Mouse (Mus musculus): ENCODE measurements at regions not wholly inside any gene's neighbourhood (a gene's known extent, or its start where the extent isn't known, plus 50 kb on each side); places are given as distances from the start of the nearest gene placed in this dataset.

GRCm38 (mm10) chr13:31168854-31169253 lies 194.8 kb downstream of the Gm5447 start:
- Histone ChIP-seq H3K79me2 (ENCODE audit: control insufficient read depth, insufficient read depth, low read length, poor library complexity) (no peaks in the 10 kb centered on the region), H3K9me3 (replicated peaks; ENCODE audit: insufficient read depth, low read length) (no peaks in the 10 kb centered on the region), H3K9ac (ENCODE audit: control insufficient read depth, low read depth, low read length, poor library complexity, severe bottlenecking) (no peak overlapping the region), H3K4me3 (ENCODE audit: control insufficient read depth in 1 of 2, insufficient read depth in 1 of 2, low read depth in 2 of 2, low read length in 2 of 2) (no peak overlapping the region), H3K27me3 (ENCODE audit: control insufficient read depth in 1 of 2, insufficient read depth in 2 of 2, low read length in 2 of 2) (no peaks in the 10 kb centered on the region), H3K36me3 (ENCODE audit: control insufficient read depth in 1 of 2, insufficient read depth in 2 of 2, low read length in 2 of 2) (no peaks in the 10 kb centered on the region), H3K4me1 (ENCODE audit: control insufficient read depth in 1 of 2, insufficient read depth in 2 of 2, low read length in 2 of 2) (no peaks in the 10 kb centered on the region), H3K27ac (ENCODE audit: control insufficient read depth, low read depth, low read length) (no peak overlapping the region)
- DNase-seq (ENCODE audit: low read depth, low spot score), result no peak
- TF ChIP-seq MXI1 (IDR thresholded peaks at IDR 0.05; ENCODE audit: low read depth, low read length), result no peak
- no peak for TF ChIP-seq TCF12 (IDR thresholded peaks at IDR 0.05; ENCODE audit: low read depth, low read length)
- TF ChIP-seq USF1 (IDR thresholded peaks at IDR 0.05; ENCODE audit: low read depth, low read length), result no peak
- no peak for TF ChIP-seq MAX (IDR thresholded peaks at IDR 0.05; ENCODE audit: low read length)
- TF ChIP-seq ZMIZ1 (IDR thresholded peaks at IDR 0.05; ENCODE audit: low read depth, low read length), result no peak
- no peak for TF ChIP-seq SIN3A (IDR thresholded peaks at IDR 0.05; ENCODE audit: low read length)
- TF ChIP-seq MYC (IDR thresholded peaks at IDR 0.05; ENCODE audit: low read depth, low read length), result no peak
- no peak for TF ChIP-seq MEF2A (IDR thresholded peaks at IDR 0.05; ENCODE audit: extremely low read depth, insufficient replicate concordance, low read depth, low read length, poor library complexity, severe bottlenecking)
- no peak for TF ChIP-seq NRF1 (IDR thresholded peaks at IDR 0.05; ENCODE audit: insufficient read depth, low read depth, low read length, poor library complexity, severe bottlenecking)
- TF ChIP-seq USF2 (IDR thresholded peaks at IDR 0.05; ENCODE audit: borderline replicate concordance in 1 of 2, insufficient read depth in 1 of 2, low read depth in 1 of 2, low read length in 2 of 2), result no peak
- no peak for TF ChIP-seq CTCF (IDR thresholded peaks at IDR 0.05 in 2 of 3, conservative IDR thresholded peaks at IDR 0.05 in 1 of 3; ENCODE audit: control insufficient read depth in 1 of 3, insufficient read depth in 1 of 3, low read depth in 2 of 3, low read length in 3 of 3, poor library complexity in 1 of 3, severe bottlenecking in 1 of 3)
- no peak for TF ChIP-seq BHLHE40 (IDR thresholded peaks at IDR 0.05; ENCODE audit: borderline replicate concordance, low read depth, low read length)

- H3K27ac ChIP-seq (ENCODE audit: control insufficient read depth, low read depth, low read length), result no peak overlapping the region
- no peaks in the 10 kb centered on the region for H3K9me3 ChIP-seq (replicated peaks; ENCODE audit: insufficient read depth, low read length)
- no peaks in the 10 kb centered on the region for H3K4me1 ChIP-seq (ENCODE audit: control insufficient read depth in 1 of 2, insufficient read depth in 2 of 2, low read length in 2 of 2)
- H3K4me3 ChIP-seq (ENCODE audit: control insufficient read depth in 1 of 2, insufficient read depth in 1 of 2, low read depth in 2 of 2, low read length in 2 of 2), result no peak overlapping the region
- H3K9ac ChIP-seq (ENCODE audit: control insufficient read depth, low read depth, low read length, poor library complexity, severe bottlenecking), result no peak overlapping the region
- no peaks in the 10 kb centered on the region for H3K79me2 ChIP-seq (ENCODE audit: control insufficient read depth, insufficient read depth, low read length, poor library complexity)
- DNase-seq (ENCODE audit: low read depth, low spot score), result no peak
- TF ChIP-seq GABPA (IDR thresholded peaks at IDR 0.05; ENCODE audit: low read depth, low read length) (no peak), JUND (IDR thresholded peaks at IDR 0.05; ENCODE audit: low read depth, low read length) (no peak), TAL1 (IDR thresholded peaks at IDR 0.05; ENCODE audit: low read length) (no peak), MEF2A (IDR thresholded peaks at IDR 0.05; ENCODE audit: extremely low read depth, insufficient replicate concordance, low read depth, low read length, poor library complexity, severe bottlenecking) (no peak), ZC3H11A (IDR thresholded peaks at IDR 0.05; ENCODE audit: low read depth, low read length) (no peak), NELFE (IDR thresholded peaks at IDR 0.05; ENCODE audit: low read depth, low read length) (no peak), MAFK (IDR thresholded peaks at IDR 0.05; ENCODE audit: borderline replicate concordance, low read depth, low read length) (no peak), ZMIZ1 (IDR thresholded peaks at IDR 0.05; ENCODE audit: low read depth, low read length) (no peak)
- no peaks in the 10 kb centered on the region for H3K27me3 ChIP-seq (ENCODE audit: control insufficient read depth in 1 of 2, insufficient read depth in 2 of 2, low read length in 2 of 2)
- H3K36me3 ChIP-seq (ENCODE audit: control insufficient read depth in 1 of 2, insufficient read depth in 2 of 2, low read length in 2 of 2), result no peaks in the 10 kb centered on the region
Observed at GRCm38 (mm10) chr13:31171751-31172150, 197.7 kb downstream of the Gm5447 start.
